Comparison of ENCODE assay signal across 8 mouse cellular contexts in genomic region chr10:128888941-128889827, GRCm38 (mm10). TPM values are rescaled to one million over a fixed set of nuclear protein-coding genes. Genes with fewer than 3 reads are reported as not detected.
DNase-seq lines count a peak whose midpoint lies in the region; ATAC-seq lines count a peak whose summit lies in the region.

No protein-coding gene starts in this region.

- DNase-seq in kidney, postnatal 14 days: no peak
- peak; percentile 91 for DNase-seq in embryonic facial prominence, embryonic 10.5 days (ENCODE audit: low spot score)
- peak; percentile 62 for DNase-seq in intestine, embryonic 14.5 days (ENCODE audit: low spot score)
- peak; percentile 74 for DNase-seq in neural tube, embryonic 10.5 days (ENCODE audit: extremely low spot score, low spot score)
- DNase-seq in layer of hippocampus, adult 9-10 months (ENCODE audit: low spot score): no peak
- no peak for DNase-seq in adrenal gland, adult 18-20 months (ENCODE audit: low spot score in 2 of 2)
- no peak for DNase-seq in right cerebral cortex, adult 2 months (ENCODE audit: low spot score in 2 of 2)

- peak overlapping the region; percentile 77 for H3K4me3 ChIP-seq in kidney, embryonic 14.5 days (ENCODE audit: low read length)
- peak overlapping the region; percentile 89 for H3K4me3 ChIP-seq in embryonic facial prominence, embryonic 10.5 days
- peak overlapping the region; percentile 71 for H3K4me3 ChIP-seq in intestine, embryonic 14.5 days (ENCODE audit: low read depth, low read length)

- H3K36me3 ChIP-seq in kidney, embryonic 14.5 days (ENCODE audit: control insufficient read depth, insufficient read depth, low read length): peaks cover 25% of the 10 kb centered on the region
- H3K36me3 ChIP-seq in embryonic facial prominence, embryonic 10.5 days (replicated peaks): peaks cover 40% of the 10 kb centered on the region
- H3K36me3 ChIP-seq in intestine, embryonic 14.5 days (ENCODE audit: control insufficient read depth, insufficient read depth, low read length): peaks cover 40% of the 10 kb centered on the region

- H3K27me3 ChIP-seq in kidney, embryonic 14.5 days (ENCODE audit: control insufficient read depth, insufficient read depth, low read length): 0 out of 2 replicates have a peak, but pooled peaks cover 4% of the 10 kb centered on the region
- peaks cover 16% of the 10 kb centered on the region for H3K27me3 ChIP-seq in embryonic facial prominence, embryonic 10.5 days (replicated peaks; ENCODE audit: low read depth, poor library complexity, severe bottlenecking)
- 0 out of 2 replicates have a peak, but pooled peaks cover under 1% of the 10 kb centered on the region for H3K27me3 ChIP-seq in intestine, embryonic 14.5 days (replicated peaks; ENCODE audit: control insufficient read depth, insufficient read depth, low read length)

- peak; percentile 63 for ATAC-seq in kidney, embryonic 14.5 days (ENCODE audit: low FRiP score, low TSS enrichment)
- peak; percentile 35 for ATAC-seq in intestine, embryonic 14.5 days (replicated peaks; ENCODE audit: low FRiP score, low TSS enrichment, low read depth)

- peaks cover 23% of the 10 kb centered on the region for H3K4me1 ChIP-seq in kidney, embryonic 14.5 days (ENCODE audit: control insufficient read depth, insufficient read depth, low read length)
- peaks cover 70% of the 10 kb centered on the region for H3K4me1 ChIP-seq in embryonic facial prominence, embryonic 10.5 days
- peaks cover 22% of the 10 kb centered on the region for H3K4me1 ChIP-seq in intestine, embryonic 14.5 days (replicated peaks; ENCODE audit: control insufficient read depth, insufficient read depth, low read length)

- no peaks in the 10 kb centered on the region for H3K9me3 ChIP-seq in kidney, embryonic 14.5 days (ENCODE audit: control insufficient read depth, low read length)
- H3K9me3 ChIP-seq in embryonic facial prominence, embryonic 10.5 days: no peaks in the 10 kb centered on the region
- H3K9me3 ChIP-seq in intestine, embryonic 14.5 days (ENCODE audit: control insufficient read depth, low read length): no peaks in the 10 kb centered on the region

- peak overlapping the region; percentile 89 for H3K27ac ChIP-seq in kidney, embryonic 14.5 days (ENCODE audit: low read depth, low read length)
- H3K27ac ChIP-seq in embryonic facial prominence, embryonic 10.5 days (replicated peaks): peak overlapping the region; percentile 93
- H3K27ac ChIP-seq in intestine, embryonic 14.5 days (ENCODE audit: low read depth): peak overlapping the region; percentile 38; the same call in 1 of the 2 replicates

- peak overlapping the region; percentile 84 for H3K4me2 ChIP-seq in kidney, embryonic 14.5 days (replicated peaks; ENCODE audit: low read depth, low read length)
- peak overlapping the region; percentile 86 for H3K4me2 ChIP-seq in intestine, embryonic 14.5 days (ENCODE audit: low read length)

- 1% methylated on average over 7 of the region's 7 CpGs for WGBS in kidney, embryonic 14.5 days
- 1% methylated on average over 7 of the region's 7 CpGs for WGBS in embryonic facial prominence, embryonic 10.5 days
- 1% methylated on average over 6 of the region's 7 CpGs for WGBS in intestine, embryonic 14.5 days

- H3K9ac ChIP-seq in kidney, embryonic 14.5 days (ENCODE audit: low read depth, low read length): peak overlapping the region; percentile 56; the same call in 1 of the 2 replicates
- H3K9ac ChIP-seq in intestine, embryonic 14.5 days (ENCODE audit: low read length): peak overlapping the region; percentile 6; the same call in 1 of the 2 replicates

RNA-seq across cellular contexts. Expression of gene Gdf11, which starts 2.3 kb away (rescaled TPM):
- 7.2 and 8.7 TPM in 2 replicates for polyA plus RNA-seq in kidney, embryonic 14.5 days (2014; fragmentation: Nextera tagmentation; extraction: Ambion mirVana)
- polyA plus RNA-seq in embryonic facial prominence, embryonic 10.5 days (2016; fragmentation: Nextera tagmentation; extraction: Ambion mirVana): 11.8 and 12.0 TPM in 2 replicates
- polyA plus RNA-seq in intestine, embryonic 14.5 days (2014; fragmentation: Nextera tagmentation; extraction: Ambion mirVana): 4.5 and 5.3 TPM in 2 replicates
- total RNA-seq in adrenal gland, adult 18-20 months (2021): 1 to 10 TPM; 1.4 to 1.9 TPM

RNA-seq across cellular contexts. Expression of gene Cd63, which starts 11.6 kb away (rescaled TPM):
- polyA plus RNA-seq in kidney, embryonic 14.5 days (2014; fragmentation: Nextera tagmentation; extraction: Ambion mirVana): 479 and 521 TPM in 2 replicates
- 274 and 319 TPM in 2 replicates for polyA plus RNA-seq in embryonic facial prominence, embryonic 10.5 days (2016; fragmentation: Nextera tagmentation; extraction: Ambion mirVana)
- 558 and 572 TPM in 2 replicates for polyA plus RNA-seq in intestine, embryonic 14.5 days (2014; fragmentation: Nextera tagmentation; extraction: Ambion mirVana)
- 100 to 1,000 TPM; 288 to 358 TPM for total RNA-seq in adrenal gland, adult 18-20 months (2021)

RNA-seq across cellular contexts. Expression of gene Rdh5, which starts 33.5 kb away (rescaled TPM):
- 14.5 and 15.7 TPM in 2 replicates for polyA plus RNA-seq in kidney, embryonic 14.5 days (2014; fragmentation: Nextera tagmentation; extraction: Ambion mirVana)
- polyA plus RNA-seq in embryonic facial prominence, embryonic 10.5 days (2016; fragmentation: Nextera tagmentation; extraction: Ambion mirVana): 11.2 and 11.9 TPM in 2 replicates
- 8.9 and 11.5 TPM in 2 replicates for polyA plus RNA-seq in intestine, embryonic 14.5 days (2014; fragmentation: Nextera tagmentation; extraction: Ambion mirVana)
- total RNA-seq in adrenal gland, adult 18-20 months (2021): 10 to 100 TPM in 1 of 2 experiments, 1 to 10 TPM in 1; 9.8 to 11.8 TPM

RNA-seq across cellular contexts. Expression of gene Bloc1s1, which starts 34.7 kb away (rescaled TPM):
- 219 and 258 TPM in 2 replicates for polyA plus RNA-seq in kidney, embryonic 14.5 days (2014; fragmentation: Nextera tagmentation; extraction: Ambion mirVana)
- 185 and 186 TPM in 2 replicates for polyA plus RNA-seq in embryonic facial prominence, embryonic 10.5 days (2016; fragmentation: Nextera tagmentation; extraction: Ambion mirVana)
- 218 and 228 TPM in 2 replicates for polyA plus RNA-seq in intestine, embryonic 14.5 days (2014; fragmentation: Nextera tagmentation; extraction: Ambion mirVana)
- 100 to 1,000 TPM; 177 to 191 TPM for total RNA-seq in adrenal gland, adult 18-20 months (2021)

RNA-seq across cellular contexts. Expression of gene Itga7, which starts 44.4 kb away (rescaled TPM):
- polyA plus RNA-seq in kidney, embryonic 14.5 days (2014; fragmentation: Nextera tagmentation; extraction: Ambion mirVana): 0.77 and 1.3 TPM in 2 replicates
- 1.8 and 2.7 TPM in 2 replicates for polyA plus RNA-seq in embryonic facial prominence, embryonic 10.5 days (2016; fragmentation: Nextera tagmentation; extraction: Ambion mirVana)
- 2.1 and 2.3 TPM in 2 replicates for polyA plus RNA-seq in intestine, embryonic 14.5 days (2014; fragmentation: Nextera tagmentation; extraction: Ambion mirVana)
- 10 to 100 TPM; 10.7 to 25.7 TPM for total RNA-seq in adrenal gland, adult 18-20 months (2021)

Comparison
In these comparisons a context has a peak if more than half of its experiments do, and no peak if none do; other contexts are left out.
1. H3K27ac ChIP-seq: peak in every context shown above with its lines; median percentile 93 in embryonic facial prominence, embryonic 10.5 days; 89 in kidney, embryonic 14.5 days; 38 in intestine, embryonic 14.5 days.
2. DNase-seq: peak in embryonic facial prominence, embryonic 10.5 days (single experiment), intestine, embryonic 14.5 days (single experiment) and neural tube, embryonic 10.5 days (single experiment); none in kidney, postnatal 14 days (single experiment), layer of hippocampus, adult 9-10 months (single experiment), adrenal gland, adult 18-20 months (0 of 2) and right cerebral cortex, adult 2 months (0 of 2).
3. Peak in every context shown above with its lines, with median percentiles within 50 percentile points of each other: H3K4me3 ChIP-seq.